Mouse (Mus musculus) bone marrow, adult 2 months (tissue): ENCODE data around the gene Snrnp200.

Source experiments
- CTCF ChIP-seq: fragments of 200-500 bp; IDR thresholded peaks from 2 replicates; pipeline ENCODE4 v1.5.1; 2011; ENCODE audit warnings: low read length, control low read depth; ENCODE audit not compliant: control insufficient read depth, insufficient read depth
- POLR2A ChIP-seq: fragments of 200-500 bp; IDR thresholded peaks from 2 replicates; pipeline ENCODE4 v1.6.1; 2011; ENCODE audit warnings: low read depth, mild to moderate bottlenecking, control low read depth, low read length, borderline replicate concordance; ENCODE audit not compliant: control insufficient read depth

DNA sequence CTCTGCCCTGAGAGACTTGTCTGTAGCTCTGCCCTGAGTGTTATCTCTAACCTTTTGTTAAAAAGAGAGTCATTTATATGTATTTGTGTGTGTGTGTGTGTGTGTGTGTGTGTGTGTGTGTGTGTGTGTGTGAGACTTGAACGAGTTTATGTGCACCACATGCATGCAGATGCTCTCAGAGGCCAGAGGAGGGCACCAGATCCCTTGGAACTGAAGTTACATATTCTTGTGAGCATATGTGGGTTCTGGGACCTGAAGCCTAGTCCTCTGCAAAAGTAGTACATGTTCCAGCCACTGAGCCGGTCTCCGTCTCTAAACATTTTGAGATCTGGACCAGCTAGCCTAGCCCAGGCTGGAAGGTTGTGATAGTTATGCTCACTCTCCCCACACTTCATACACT is 17.1 kb downstream of the Snrnp200 start:
- TF ChIP-seq CTCF (no peak), POLR2A (no peak)
